Mouse (Mus musculus) megakaryocyte, adult 5-6 weeks (primary cell): ENCODE measurements at regions not wholly inside any gene's neighbourhood (a gene's known extent, or its start where the extent isn't known, plus 50 kb on each side); places are given as distances from the start of the nearest gene placed in this dataset.

Experiments used
- ATAC-seq: 2 replicates; pipeline ENCODE4 v1.8.0; 2016; ENCODE audit warnings: mild to moderate bottlenecking, inconsistent platforms; ENCODE audit not compliant: poor library complexity, severe bottlenecking

- ATAC-seq: no peak
These were observed 76.1 kb upstream of the Id2 start for GRCm38 (mm10) chr12:25173064-25173463.

DNA sequence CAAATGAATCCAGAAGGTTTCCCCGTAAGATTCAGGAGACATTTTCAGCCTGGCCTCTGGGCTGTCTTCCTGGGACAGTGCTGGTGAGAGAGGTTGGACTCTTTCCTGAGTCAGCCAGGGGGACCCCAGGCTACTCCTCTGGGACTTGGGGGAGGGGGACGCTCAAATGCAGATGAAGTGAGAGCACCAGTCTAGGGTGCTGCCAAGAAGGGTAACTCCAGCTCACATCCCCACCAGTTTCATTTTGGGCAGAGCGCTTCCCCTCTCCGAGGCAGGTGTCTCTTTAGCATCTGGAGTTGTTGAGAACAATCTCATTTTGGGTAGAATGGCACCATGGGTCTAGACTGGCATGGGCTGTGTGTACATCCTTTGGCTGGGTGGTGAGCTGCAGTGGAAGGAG, 75.5 kb upstream of the Id2 start:
- no peak for ATAC-seq

- ATAC-seq: no peak
These were observed 72.7 kb upstream of the Id2 start for GRCm38 (mm10) chr12:25169611-25170010.

DNA sequence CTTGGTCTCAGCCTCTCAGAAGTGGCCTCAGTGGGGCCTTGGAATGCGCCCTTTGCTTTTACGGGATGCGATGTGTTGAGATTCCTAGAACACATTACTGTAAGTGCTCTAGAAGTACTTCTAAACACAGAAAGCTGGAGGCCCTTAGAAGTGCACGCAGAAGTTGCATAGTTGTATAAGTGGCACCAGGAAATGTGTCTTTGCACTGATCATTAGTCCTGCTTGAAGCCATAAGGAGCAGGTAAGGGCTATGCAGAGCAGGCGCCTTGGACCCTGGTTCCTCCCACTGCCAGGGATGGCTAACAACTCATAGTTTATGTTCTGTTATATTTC, 71.2 kb upstream of the Id2 start:
- no peak for ATAC-seq

DNA sequence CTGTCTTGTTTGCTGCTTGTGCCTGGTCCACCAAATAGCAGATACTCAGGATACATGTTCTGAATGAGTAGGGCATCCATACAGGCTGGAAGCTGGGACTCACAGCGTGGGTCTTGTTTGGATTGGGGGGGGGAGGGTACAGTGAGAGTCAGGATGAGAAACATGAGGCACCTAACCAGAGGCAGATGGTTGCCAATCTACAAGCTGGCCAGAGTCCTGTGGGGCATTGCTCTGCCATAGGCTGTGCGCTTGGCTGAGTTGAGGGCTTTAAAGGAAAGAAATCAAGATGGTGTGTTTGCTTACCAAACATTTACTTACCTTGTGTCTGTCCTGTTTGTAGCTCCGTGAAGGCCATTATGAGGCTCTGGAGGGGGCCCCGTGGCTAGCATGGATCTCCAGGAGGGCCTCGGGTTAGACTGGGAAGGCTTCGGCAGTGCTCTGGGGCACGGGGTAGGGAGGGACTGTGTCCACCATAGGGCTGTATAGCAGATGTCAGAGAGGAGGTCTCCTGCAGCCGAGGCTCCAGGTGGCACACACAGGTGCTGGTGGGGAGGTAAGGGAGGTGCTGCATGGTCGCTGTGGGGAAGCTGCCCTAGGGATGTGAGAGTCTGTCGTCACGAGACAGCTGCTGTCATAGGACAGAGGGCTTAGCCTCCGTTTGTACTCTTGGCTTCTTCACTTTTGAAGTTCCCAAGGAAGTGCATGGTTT, 70.7 kb upstream of the Id2 start:
- ATAC-seq: no peak

GRCm38 (mm10) chr12:25166525-25166924, 69.6 kb upstream of the Id2 start:
- no peak for ATAC-seq

GRCm38 (mm10) chr12:25165650-25166049, 68.7 kb upstream of the Id2 start:
- peak; percentile 63 for ATAC-seq

- ATAC-seq: peak; percentile 79
These were observed 67.8 kb upstream of the Id2 start for GRCm38 (mm10) chr12:25164724-25165123.

GRCm38 (mm10) chr12:25163541-25163940, 66.6 kb upstream of the Id2 start:
- ATAC-seq: no peak

DNA sequence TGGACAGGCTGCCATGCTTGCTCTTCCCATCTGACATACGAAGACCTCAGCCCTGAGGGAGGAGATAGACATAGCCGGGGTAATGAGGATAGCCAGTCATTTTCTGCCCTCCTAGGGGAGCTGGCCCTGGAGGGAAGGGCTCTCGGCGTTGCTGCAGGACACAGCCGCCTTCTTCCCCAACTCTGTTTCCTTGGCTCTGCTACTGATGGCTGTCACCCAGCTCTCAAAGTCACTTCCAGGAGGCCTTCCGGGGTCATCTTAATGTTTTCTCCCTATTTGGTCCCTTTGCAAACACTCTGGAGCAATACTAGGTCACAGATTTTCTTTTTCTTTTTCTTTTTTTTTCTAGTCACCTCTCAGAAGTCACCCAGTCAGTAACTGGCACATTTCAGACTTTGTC, 65.9 kb upstream of the Id2 start:
- ATAC-seq: no peak

GRCm38 (mm10) chr12:25161939-25162338, 65.0 kb upstream of the Id2 start:
- ATAC-seq: no peak

GRCm38 (mm10) chr12:25160990-25161843, 64.3 kb upstream of the Id2 start:
- ATAC-seq: no peak

- no peak for ATAC-seq
These were observed 62.2 kb upstream of the Id2 start for GRCm38 (mm10) chr12:25159091-25159490.

DNA sequence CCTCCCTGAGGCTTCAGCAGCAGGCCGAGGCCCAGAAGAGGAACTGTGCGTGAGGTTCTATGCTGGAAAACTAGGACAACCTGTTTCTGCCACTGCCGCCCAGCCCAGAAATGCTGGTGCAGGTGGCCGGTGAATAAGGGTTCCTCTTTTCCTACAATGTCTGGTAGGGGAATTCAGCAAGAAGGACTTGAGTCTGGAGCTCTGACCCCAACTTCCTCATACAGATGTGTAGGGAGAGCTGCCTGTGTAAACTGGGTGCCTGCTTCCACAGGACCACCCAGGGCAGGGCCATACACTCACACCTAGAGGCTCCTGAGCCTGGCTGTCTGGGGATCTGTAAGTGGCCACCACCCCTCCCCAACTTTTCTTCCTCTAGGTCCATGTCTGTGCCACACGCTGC, 60.3 kb upstream of the Id2 start:
- peak; percentile 80 for ATAC-seq

- ATAC-seq: peak; percentile 59
These were observed 58.5 kb upstream of the Id2 start for GRCm38 (mm10) chr12:25155396-25155795.

DNA sequence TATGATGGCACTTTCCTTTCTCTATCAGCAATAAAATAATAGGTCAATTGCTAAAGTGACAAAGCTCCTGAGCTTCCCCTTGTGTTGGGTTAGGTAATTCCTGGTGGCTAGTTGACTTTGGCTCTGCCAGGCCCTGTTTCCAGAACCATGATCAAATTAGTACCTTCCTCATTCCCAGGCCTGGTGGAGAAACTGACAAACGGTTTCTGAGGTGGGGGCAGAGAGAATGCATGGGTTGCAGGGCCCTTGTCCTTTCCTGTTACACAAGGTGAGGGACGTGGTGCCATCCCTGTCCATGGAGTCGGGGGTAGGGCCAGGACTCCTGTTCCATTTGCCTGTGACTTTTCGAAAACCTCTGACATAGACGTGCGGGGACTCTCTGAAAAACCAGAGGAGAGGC, 51.2 kb upstream of the Id2 start:
- peak; percentile 35 for ATAC-seq
